ENCODE assay signal across 34 mouse cellular contexts in genomic region chr6:29840008-29840407, GRCm38 (mm10).
"Had no signal": no experiment of that assay in that cellular context is flagged by ENCODE, and none has a peak within 500 bp of the region (broad histone marks: within the 10 kb centered on the region; RNA-seq: fewer than 3 reads in every experiment).

No protein-coding gene starts in this region.

- H3K27ac ChIP-seq: heart, embryonic 13.5 days; heart, embryonic 15.5 days; hindbrain, embryonic 10.5 days; hindbrain, embryonic 12.5 days; hindbrain, embryonic 13.5 days; hindbrain, embryonic 14.5 days; hindbrain, embryonic 15.5 days; hindbrain, postnatal 0 days; intestine, embryonic 15.5 days; kidney, embryonic 15.5 days; kidney, postnatal 0 days; layer of hippocampus, adult 2 months; left cerebral cortex, adult 2 months had no signal

- H3K36me3 ChIP-seq: heart, embryonic 15.5 days; hindbrain, embryonic 10.5 days; hindbrain, embryonic 12.5 days; hindbrain, embryonic 13.5 days; hindbrain, embryonic 15.5 days; intestine, embryonic 15.5 days; kidney, embryonic 15.5 days had no signal

- ATAC-seq: hindbrain, embryonic 16.5 days; hindbrain, postnatal 0 days; inflammation-experienced regulatory T-cells, adult 6 months; intestine, embryonic 15.5 days; intestine, embryonic 16.5 days; intestine, postnatal 0 days had no signal

- H3K4me3 ChIP-seq: heart, embryonic 12.5 days; heart, embryonic 13.5 days; heart, embryonic 15.5 days; hindbrain, embryonic 10.5 days; hindbrain, embryonic 12.5 days; hindbrain, embryonic 13.5 days; hindbrain, embryonic 15.5 days; intestine, embryonic 15.5 days; kidney, embryonic 15.5 days; layer of hippocampus, adult 2 months; left cerebral cortex, adult 2 months had no signal

- H3K4me1 ChIP-seq: heart, embryonic 15.5 days; hindbrain, embryonic 10.5 days; hindbrain, embryonic 12.5 days; hindbrain, embryonic 13.5 days; hindbrain, embryonic 15.5 days; intestine, embryonic 15.5 days; kidney, embryonic 15.5 days had no signal

- H3K9ac ChIP-seq: heart, embryonic 12.5 days; heart, embryonic 13.5 days; heart, embryonic 15.5 days; hindbrain, embryonic 12.5 days; hindbrain, embryonic 13.5 days; hindbrain, embryonic 14.5 days; hindbrain, embryonic 15.5 days; intestine, embryonic 15.5 days; kidney, embryonic 15.5 days had no signal

- H3K4me2 ChIP-seq: heart, embryonic 11.5 days; heart, embryonic 12.5 days; heart, embryonic 13.5 days; heart, embryonic 15.5 days; hindbrain, embryonic 12.5 days; hindbrain, embryonic 13.5 days; hindbrain, embryonic 14.5 days; hindbrain, embryonic 15.5 days; intestine, embryonic 15.5 days; kidney, embryonic 15.5 days had no signal

- H3K9me3 ChIP-seq: heart, embryonic 12.5 days; heart, embryonic 13.5 days; heart, embryonic 15.5 days; hindbrain, embryonic 10.5 days; hindbrain, embryonic 12.5 days; hindbrain, embryonic 13.5 days; hindbrain, embryonic 15.5 days; intestine, embryonic 15.5 days; kidney, embryonic 15.5 days had no signal

- DNase-seq: heart, postnatal 10 days; heart, postnatal 36 days; heart, postnatal 4 days; kidney, adult 11 months; kidney, adult 18-20 months; kidney, adult 2 months; kidney, adult 8-10 months; kidney, adult 9 months; kidney, postnatal 10 days; kidney, postnatal 14 days; kidney, postnatal 25 days; kidney, postnatal 36 days; kidney, postnatal 4 days; layer of hippocampus, adult 9-11 months; layer of hippocampus, postnatal 36 days had no signal

- H3K27me3 ChIP-seq: heart, embryonic 12.5 days; heart, embryonic 13.5 days; heart, embryonic 15.5 days; hindbrain, embryonic 12.5 days; hindbrain, embryonic 13.5 days; hindbrain, embryonic 15.5 days; intestine, embryonic 15.5 days; kidney, embryonic 15.5 days had no signal
